Mouse (Mus musculus) adipocyte (in vitro differentiated cells): Measurements from ENCODE around the gene Inpp4b.

Experiments used
- DNase-seq: peaks from one replicate; pipeline ENCODE4 v3.0.0-alpha.2; 2016; ENCODE audit warnings: low spot score

Inpp4b gene

DNA sequence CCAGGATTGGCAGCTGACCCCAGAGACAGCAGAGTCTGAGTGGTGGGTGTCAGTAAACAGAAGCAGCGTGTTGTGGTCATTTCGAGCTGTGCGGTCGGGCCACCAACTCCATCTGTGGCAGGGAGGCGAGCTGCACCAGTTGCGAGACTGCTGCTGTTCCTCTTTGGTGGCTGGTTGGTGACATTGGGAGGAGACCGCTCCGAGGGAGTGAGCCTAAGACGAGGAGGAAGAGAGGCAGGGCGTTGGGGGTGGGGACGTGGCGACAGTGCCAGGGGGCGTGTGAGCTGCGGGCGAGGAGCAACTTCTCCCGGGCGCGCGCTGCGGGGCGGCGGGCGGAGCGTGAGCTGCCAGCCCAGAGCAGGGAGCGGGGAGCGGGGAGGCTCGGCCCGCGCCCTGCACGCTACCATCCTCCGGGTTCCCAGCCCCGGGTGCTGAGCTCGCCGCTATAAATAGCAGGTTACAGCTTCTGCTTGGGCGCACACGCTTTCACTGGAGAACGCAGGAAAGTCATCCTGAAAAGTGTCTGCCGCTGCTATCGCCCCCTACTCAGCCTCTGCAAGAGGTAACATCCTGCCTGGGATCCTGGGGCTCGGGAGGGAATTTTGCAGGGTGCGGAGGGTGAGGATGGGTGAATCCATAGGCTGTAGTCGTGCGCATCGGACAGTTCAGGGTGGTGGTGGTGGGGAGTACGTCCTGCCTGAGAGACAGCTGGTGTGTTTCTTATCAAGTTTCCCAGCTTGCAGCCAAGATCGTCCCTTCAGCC, at the start of gene Inpp4b:
Inpp4b (plus strand) TSS at position 321 of the 763 bp plus-strand sequence.
- no peak for DNase-seq

DNA sequence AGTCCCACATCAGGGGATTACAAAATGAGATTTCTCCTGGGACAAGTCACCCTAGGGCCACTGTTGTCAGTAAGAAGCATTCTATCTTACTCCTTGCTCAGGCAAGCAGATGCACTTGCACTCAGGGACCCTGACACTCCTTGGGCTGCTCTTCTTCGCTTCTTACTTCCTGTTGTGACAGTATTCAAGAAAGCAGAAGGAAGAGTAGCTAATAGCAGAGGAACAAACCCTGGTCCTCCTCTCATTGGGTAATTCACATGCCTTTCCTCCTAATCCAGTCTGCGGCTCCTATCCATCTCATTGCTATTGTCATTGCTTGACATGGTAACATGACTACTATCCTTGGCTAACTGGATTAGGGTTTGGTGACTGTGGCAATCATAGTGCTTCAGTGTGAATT, 7.1 kb upstream of the Inpp4b start:
- DNase-seq = no peak

DNA sequence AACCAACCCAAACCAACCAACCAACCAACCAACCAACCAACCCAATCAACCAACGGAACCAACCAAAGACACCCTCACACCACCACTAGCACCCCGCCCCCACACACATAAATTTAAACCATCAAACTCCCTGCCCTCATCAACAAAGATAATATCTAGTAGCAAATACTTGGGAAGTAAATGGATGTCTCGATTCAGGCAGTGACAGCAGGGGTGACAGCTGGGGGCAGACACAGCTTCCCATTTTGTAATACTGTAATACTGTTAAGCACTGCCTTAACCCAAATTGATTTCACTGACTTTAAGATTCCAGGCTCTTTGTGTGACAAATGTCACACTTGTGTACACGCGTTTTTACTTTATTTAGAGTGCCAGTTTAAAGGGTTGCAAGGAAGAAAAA, 1.2 kb upstream of the Inpp4b start:
- no peak for DNase-seq

DNA sequence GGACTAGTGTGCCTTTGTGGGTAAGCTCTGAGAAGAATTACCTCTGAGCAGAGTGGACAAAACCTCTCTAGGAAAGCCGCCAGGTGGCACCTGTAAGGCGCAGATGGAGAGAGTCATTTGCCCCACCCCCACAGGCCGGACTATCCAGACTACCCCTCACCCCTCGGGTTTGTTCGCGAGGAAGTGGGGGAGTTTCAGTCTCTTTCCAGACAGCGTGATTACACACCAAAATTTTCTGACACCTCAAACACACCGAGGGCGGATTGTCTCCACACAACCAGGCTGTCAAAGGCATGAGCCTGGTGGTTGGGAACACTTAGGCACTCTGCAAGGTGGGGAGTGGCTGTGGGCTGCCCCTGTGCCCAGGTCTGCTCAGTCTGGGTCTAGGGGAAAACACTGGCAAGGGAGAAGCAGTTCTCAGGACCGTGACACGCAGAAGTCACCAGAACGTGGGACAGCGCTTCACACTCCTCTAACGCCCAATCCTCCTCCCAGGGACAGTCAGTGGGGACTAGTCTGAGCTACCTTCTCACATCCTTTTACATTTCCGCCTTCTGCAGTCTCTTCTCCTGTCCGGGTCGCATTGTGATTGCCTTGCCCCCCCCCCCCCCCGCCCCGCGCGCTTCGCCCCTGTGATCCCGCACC, 643 bp upstream of the Inpp4b start:
- DNase-seq = no peak

DNA sequence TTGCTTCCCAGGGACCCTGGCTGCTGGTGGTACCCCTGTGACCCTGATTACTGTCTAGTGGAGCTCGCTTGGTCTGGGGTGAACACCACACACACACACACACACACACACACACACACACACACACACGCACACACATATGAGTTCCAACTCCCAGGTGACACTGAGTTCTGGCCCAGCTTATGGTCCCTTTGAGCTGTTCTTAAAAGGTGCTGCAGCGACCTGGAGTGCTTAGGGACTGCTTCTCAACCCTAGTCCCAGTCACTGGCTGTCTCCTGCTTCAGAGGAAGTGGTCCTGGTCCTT, 595 bp downstream of the Inpp4b start:
- no peak for DNase-seq

DNA sequence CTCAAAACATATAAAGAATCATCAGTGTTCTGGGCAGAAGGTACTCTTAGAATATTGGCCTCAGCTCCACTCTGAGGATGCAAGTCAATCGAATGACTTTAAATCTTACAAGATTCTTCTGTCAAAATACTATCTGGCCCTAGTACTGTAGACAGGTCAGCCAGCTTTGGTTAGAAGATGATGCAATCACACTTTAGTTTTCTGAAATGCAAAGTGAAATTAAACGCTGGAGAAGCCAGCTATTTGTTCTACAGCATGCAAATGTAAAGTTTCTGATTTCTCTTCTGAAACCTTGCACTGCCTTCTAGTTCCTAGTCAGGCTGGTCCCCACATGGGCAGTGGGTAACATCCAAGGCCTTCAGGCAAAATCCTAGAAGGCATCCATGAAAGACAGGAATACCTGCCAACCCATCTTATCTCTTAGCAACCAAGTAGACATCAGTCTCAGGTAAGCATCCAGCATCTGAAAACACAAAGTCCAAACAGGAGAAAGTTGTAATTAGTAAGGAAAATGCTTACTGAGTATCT, 2.9 kb downstream of the Inpp4b start:
- peak; percentile 5 for DNase-seq

DNA sequence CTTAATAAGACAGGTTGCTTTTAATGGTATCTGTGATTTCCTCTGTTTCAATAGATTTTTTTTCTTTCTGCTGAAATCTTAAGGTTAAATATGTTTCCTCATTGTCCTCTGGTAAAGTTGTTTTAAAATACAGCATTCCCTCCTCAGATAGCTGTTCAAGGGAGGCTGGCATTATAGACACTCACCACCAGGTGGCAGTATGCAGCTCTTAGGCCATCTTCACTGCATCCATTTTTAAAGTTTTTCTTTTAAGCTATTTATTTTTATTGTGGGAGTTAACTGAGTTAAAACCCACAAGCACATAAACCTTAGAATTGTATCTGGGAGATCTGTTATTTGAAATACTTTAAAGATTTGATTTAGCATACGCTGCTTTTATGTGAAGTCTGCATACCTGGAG, 7.1 kb downstream of the Inpp4b start:
- peak; percentile 70 for DNase-seq

DNA sequence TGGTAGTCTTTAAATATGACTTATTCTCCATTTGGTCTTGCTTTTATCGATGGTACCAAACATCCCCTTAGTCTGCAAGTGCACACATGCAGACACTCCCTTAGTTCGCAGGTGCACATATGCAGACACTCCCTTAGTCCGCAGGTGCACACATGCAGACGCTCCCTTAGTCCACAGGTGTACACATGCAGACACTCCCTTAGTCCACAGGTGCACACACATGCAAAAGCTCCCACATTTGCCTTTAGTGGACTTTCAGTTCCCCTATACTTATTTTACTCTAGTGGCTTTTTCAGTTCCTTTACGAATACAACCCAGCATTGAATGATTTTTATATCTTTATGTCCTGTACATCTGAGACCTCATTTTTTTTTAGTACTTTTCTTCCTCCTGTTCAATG, 11.1 kb downstream of the Inpp4b start:
- no peak for DNase-seq

DNA sequence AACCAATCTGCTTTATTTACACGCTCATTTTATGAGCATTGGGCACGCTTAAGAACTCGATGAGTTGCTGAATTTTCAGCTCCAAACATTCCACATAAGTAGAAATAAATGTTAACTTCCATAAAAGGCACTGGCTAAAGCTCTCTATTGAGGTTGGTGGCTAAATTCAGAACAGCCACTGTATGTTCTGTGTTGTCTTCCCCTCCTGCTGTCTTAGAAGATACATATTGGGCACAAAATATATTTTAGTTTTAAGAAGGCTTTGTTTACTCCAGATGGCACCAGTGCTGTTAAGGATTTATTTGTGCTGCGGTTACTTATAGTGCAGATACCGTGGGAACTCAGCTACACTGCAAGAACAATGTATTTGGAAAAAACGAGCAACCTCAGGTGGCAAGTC, 15.8 kb downstream of the Inpp4b start:
- no peak for DNase-seq

DNA sequence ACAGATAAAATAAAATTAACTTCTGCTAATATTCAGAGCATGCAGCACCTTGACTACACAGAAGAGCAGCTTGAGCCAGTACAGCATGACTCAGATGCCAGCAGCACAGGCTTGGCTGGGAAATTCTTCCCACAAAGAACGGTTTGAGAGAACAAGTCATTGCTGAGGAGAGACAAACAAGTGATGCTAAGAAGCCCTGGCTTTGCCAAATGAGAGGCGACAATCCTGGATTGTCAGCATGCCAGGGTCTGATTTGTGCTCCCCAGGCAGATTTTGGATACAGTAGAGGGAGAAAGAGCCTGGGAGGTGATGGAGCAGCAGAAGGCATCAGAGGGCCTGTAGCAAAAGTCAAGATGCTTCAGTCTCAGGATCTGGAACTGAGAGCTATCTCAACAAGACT, 18.2 kb downstream of the Inpp4b start:
- no peak for DNase-seq

DNA sequence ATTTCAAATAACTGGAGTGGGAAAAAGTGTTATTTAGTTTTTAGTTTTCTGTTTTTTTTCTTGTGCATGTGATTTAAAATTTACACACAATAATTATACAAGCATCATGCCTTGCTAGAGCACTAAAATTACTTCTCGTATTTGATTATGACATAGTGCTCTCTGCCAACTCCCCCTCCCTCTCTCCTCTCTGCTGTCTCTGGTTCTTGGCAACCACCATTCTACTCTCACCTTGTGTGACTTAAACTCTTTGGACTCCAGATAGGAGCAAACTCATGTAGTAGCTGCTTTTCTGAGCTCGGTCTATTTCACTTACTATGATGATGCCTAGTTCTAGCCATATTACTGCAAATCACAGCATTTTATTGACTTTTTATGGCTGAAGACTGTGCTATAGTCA, 18.8 kb downstream of the Inpp4b start:
- no peak for DNase-seq

DNA sequence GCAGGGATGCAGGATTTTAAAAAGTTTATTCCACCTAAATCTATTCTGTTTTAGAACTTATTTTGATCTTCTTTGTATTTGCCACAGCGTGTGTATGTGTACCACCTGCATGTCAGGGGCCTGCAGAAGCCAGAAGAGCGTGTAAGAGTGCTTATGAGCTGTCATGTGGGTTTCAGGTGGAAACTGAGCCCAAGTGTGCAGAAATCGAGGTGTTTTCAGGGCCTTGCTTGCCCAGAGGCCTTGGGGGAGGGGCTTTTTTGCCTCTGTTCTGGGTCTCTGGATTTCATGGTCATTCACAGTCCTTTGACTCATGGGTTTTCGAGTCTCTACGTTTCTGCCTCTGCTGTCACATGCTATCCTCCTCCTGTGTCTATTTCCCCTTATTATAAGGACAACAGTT, 28.3 kb downstream of the Inpp4b start:
- no peak for DNase-seq

DNA sequence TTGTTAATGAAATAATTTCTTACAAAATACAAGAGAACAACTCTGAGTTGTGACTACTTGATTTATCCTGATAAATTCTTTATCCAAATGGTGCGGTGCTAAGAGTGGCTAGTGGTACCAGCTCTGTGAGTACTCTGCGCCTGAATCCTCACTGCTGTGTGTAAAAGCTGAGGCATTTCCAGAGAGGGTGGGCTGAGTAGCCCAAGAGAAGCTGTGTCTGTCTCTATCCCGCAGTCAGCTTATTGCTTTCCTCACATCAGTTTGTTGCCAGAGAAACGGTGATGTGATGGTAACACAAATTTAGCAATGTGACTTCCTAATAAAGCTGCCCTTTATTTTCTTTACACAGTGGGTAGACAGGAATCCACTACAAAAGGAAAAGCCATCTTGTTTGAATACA, 29.5 kb downstream of the Inpp4b start:
- DNase-seq = no peak

DNA sequence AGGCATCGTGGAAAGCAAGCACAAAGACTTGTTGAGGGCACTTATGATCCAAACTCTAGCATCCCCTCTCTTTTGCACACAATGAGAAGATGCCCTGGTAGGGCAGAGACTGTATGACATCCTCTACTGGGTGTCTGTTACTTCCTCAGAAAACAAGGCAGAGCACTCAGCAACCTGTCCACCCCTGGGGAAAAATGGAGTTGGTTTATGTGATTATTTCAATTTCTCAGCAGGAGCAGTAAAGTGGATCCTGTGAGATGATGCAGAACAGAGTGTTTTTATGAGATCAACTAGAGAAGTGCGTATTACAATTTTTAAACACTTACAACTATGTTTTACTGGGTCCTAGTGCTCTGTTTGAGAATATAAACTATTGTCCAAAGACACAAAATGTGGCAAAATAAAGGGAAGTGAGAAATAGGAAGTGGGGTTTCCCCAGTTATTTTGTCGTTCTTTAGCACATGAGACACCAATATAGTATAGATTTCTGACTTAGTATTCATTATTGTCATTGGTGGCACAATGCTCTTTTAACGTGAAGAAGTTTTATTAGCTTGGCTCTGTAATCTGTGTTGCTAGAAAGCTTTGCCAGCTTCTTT, 32.6 kb downstream of the Inpp4b start:
- no peak for DNase-seq

DNA sequence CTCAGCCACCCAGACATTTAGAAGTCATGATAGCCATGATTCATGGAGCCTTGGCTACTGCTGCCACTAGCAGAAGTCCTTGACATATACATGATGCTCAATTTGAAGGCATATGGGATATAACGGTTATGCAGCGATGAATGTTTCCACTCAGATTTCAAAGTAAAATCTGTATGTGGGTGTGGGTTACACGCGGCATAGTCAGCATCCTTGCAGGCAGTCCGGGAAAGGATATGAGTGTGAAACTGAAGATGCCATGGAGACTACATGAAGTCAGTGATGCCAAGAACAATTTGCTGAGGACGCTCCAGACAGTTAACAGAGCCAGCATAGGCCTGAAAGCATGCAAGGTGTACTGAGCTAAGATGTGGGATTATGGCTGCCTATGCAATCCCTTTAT, 46.6 kb downstream of the Inpp4b start:
- DNase-seq = no peak

DNA sequence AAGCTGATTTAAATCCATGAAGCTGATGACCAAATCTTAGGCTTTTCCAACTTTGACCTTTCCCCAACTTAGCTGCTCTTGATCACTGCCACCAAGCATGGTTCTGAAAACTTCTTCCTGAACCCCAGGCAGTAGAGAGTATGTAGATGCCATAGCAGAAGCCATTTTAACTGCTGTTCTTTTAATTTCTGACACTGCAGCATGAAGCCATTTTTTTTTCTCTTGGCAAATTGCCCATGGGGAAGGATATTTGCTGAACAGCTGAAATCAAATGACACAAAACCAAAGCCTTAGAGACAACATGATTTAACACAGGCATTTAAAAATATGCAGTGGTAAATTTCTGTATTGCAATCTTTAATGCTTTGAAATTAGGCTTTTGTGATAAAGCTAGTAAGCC, 56.7 kb downstream of the Inpp4b start:
- DNase-seq = peak; percentile 5

DNA sequence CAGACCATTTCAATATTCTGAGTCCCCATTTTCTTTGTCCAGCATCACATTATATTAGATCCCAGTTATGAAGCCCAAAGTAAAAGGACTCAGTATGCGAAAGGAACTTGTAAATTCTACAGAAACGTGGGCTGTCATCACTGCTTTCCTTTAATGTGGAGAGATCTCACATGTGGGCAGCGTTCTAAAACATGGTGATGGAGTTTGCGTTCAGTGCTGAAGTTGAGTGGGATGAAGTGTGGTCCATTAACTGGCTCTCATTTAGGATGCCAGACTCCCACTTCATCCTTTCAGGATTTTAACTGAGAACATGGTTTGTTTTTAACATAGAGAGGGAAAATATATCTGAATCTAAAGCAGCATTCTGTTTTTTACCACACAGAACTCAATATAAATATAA, 57.1 kb downstream of the Inpp4b start:
- DNase-seq = no peak

DNA sequence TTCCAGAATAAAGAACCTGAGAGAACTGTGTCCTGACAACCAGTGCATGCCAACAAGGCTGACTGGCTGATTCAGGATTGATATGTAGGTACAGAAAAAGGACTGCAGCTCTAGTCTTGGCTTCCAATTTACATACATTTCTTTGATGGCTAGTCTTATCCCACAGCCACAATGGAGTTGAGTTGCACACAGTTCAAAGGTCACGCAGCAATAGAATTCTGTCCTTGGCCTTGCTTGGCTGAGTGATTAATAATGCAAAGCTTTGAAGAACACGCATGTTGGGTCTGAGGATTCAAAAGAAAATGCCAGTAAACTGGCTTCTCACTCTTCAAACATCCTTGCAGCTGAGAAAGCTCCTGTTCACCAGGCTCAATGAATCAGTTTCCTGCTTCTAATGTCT, 70.4 kb downstream of the Inpp4b start:
- no peak for DNase-seq

DNA sequence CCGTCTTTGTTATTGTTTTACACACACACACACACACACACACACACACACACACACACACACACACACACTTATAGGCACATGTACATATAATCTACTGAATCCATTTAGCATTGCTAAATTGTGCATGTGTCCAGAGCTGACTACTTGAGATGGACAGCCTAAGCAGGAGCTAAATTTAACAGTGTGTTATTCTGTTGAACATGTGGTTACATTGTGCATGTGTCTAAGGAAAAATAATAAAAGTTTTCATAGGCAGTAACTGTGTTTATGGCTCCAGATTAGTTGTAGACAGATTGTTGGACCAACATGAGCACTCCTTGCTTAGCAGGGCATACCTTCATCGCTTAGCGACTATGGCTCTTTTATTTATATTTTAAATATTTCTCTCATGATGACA, 101.6 kb downstream of the Inpp4b start:
- no peak for DNase-seq

DNA sequence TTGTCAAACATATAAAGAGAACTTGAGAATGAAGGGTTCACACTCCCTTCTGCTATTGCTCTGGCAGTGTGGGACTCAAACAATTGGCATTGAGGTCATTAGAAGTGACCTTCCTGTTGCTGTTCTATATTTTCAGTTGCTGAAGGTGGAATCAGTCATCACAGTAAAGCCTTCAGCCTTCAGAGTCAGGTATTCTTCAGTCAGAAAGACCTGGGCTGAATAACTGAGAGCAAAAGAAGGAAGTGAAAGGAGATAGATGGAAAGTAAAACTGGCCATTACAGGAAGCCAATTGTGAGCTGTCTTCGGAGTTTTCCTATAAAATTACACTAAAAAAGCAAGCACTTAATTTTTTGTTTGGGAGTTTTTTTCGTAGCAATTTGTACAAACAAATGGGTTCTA, 107.4 kb downstream of the Inpp4b start:
- no peak for DNase-seq

DNA sequence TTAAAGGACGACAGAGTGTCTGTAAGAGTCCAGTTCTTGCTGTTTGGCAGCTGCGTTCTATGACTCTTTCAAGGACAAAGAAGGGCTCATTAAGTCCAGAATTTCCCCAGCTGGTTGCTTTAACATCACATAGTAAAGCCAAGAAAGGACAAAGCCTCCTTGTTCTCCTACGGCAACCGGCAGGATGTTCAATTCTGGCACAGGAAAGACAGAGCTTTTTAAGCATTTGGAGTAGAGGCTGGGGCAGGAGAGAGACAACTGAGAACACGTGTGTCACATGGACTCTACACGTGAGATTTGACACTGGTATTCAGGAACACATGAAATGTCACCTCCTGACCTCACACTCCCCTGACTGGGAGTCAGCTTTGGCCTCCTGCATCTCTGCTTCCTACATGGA, 109.7 kb downstream of the Inpp4b start:
- no peak for DNase-seq

DNA sequence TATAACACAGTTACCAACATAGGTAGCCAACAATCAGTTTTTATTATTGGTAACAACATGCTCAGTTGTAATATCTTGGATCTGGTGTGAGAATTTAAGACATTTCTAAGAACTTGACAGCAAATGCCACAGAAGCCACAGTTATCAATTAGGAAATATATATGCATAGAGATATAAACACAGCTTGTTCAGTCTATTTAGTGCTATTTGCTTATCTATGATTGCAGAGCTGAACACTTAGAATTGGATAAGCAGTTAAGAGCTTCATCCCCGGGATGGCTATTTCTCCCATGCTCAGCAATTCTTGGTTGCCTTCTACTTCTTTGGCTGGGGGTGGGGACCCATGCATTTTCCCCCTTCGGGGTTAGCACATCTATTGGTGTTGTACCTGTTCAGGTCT, 112.5 kb downstream of the Inpp4b start:
- no peak for DNase-seq

DNA sequence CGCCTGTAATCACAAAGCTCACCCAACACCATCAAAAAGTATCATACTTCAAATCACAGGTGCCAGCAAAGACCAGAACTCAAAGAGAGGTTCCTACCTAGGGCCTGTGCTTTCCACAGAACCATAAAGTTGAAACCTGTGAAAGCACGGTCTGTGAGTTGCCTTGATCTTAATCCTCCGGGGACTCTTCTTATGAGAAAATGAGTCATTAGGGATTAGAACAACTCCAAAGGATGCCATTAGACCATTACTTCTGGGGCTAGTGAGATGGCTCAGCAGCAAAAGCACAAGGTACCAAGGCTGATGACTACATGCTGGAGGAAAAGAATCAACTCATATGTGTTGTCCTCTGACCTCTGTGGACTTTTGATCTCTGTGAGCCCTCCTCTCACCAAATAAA, 121.4 kb downstream of the Inpp4b start:
- no peak for DNase-seq

DNA sequence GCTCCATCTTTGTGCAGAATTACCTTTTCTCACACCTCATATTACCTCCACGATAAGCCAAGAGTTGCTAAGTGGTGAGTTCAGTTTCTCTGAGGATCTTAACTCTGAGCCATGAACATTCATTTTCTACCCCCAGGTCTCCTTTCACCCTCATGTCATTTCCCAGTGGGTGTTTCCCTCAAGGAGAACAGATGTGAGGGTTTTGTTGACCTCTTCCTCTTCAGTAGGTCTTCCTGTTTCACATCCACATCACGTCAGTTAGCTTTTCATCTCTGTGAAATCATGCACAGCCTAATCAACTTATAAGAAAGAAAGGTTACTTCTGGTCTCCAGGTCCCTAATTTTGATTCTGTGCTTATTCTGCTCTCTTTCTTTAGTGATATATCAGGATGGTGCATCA, 124.4 kb downstream of the Inpp4b start:
- no peak for DNase-seq
